Mouse (Mus musculus) neural tube, embryonic 13.5 days (tissue): ENCODE results near the gene Anxa11. TPM values are rescaled to one million over a fixed set of nuclear protein-coding genes. Genes with fewer than 3 reads are reported as not detected.
"Not testable (repeated sequence)": the region's sequence is repeated elsewhere in the genome, so short reads cannot be mapped to it uniquely, and the experiment has no call there.

Source experiments
- ATAC-seq: fragments of 200-750 bp; cut with Nextera tagmentation; 2 replicates; pipeline ENCODE4 v1.8.0; 2017; ENCODE audit warnings: low read depth, mild to moderate bottlenecking, moderate TSS enrichment, moderate library complexity
- H3K27ac ChIP-seq: fragments of 300-500 bp; sonication (generic); replicated peaks from 2 replicates; pipeline ENCODE4 v1.5.1; 2015; ENCODE audit warnings: moderate library complexity, mild to moderate bottlenecking, inconsistent platforms
- H3K27me3 ChIP-seq: fragments of 300-500 bp; sonication (generic); 2 replicates; pipeline ENCODE4 v1.6.1; 2015; ENCODE audit warnings: mild to moderate bottlenecking, inconsistent platforms
- H3K36me3 ChIP-seq: fragments of 300-500 bp; sonication (generic); 2 replicates; pipeline ENCODE4 v1.6.1; 2015; ENCODE audit warnings: mild to moderate bottlenecking, inconsistent platforms
- H3K4me1 ChIP-seq: fragments of 300-500 bp; sonication (generic); replicated peaks from 2 replicates; pipeline ENCODE4 v1.6.1; 2015; ENCODE audit warnings: inconsistent platforms
- H3K4me2 ChIP-seq: fragments of 300-500 bp; sonication (generic); 2 replicates; pipeline ENCODE4 v1.6.1; 2015; ENCODE audit warnings: inconsistent platforms, mild to moderate bottlenecking, moderate library complexity
- H3K4me3 ChIP-seq: fragments of 300-500 bp; sonication (generic); 2 replicates; pipeline ENCODE4 v1.5.1; 2015; ENCODE audit warnings: mild to moderate bottlenecking, inconsistent platforms
- H3K9ac ChIP-seq: fragments of 300-500 bp; sonication (generic); 2 replicates; pipeline ENCODE4 v1.6.1; 2015; ENCODE audit warnings: moderate library complexity, mild to moderate bottlenecking, inconsistent platforms
- H3K9me3 ChIP-seq: fragments of 300-500 bp; sonication (generic); 2 replicates; pipeline ENCODE4 v1.6.1; 2016; ENCODE audit warnings: inconsistent platforms
- WGBS: fragments of 180-500 bp; shearing (Covaris S2); methylation state at CpG from one replicate; pipeline ENCODE4 v1.1.7; 2015; 5-methylcytosine and 5-hydroxymethylcytosine counted together
- polyA plus RNA-seq: library from polyadenylated mRNA; unstranded; fragments of >200 nt; fragmentation: Nextera tagmentation; extraction: Ambion mirVana; gene quantifications from 2 replicates; pipeline ENCODE4 v1.2.1, GENCODE M21; 2015

Anxa11 gene
- 3.1 and 3.7 TPM in 2 replicates for polyA plus RNA-seq

- H3K4me3 ChIP-seq = peak within 1 kb of the TSS; percentile 52
- H3K4me1 ChIP-seq = peaks cover 14% of the 10 kb centered on the region
- peak within 1 kb of the TSS; percentile 63 for H3K9ac ChIP-seq
- peak within 1 kb of the TSS; percentile 86 for H3K4me2 ChIP-seq
- H3K36me3 ChIP-seq = no peaks in the 10 kb centered on the region
- peaks cover 58% of the 10 kb centered on the region for H3K27me3 ChIP-seq
- no peaks in the 10 kb centered on the region for H3K9me3 ChIP-seq
- no peak within 1 kb of the TSS for H3K27ac ChIP-seq
- peak; percentile 63; the same call in 1 of the 2 replicates for ATAC-seq
- under 1% methylated on average over 54 of the region's 54 CpGs for WGBS
These were observed at the start of gene Anxa11 for GRCm38 (mm10) chr14:25841991-25842687. Anxa11 (plus strand) TSS chr14:25842156.

GRCm38 (mm10) chr14:25794331-25794730 lies 47.6 kb upstream of the Anxa11 start:
- H3K27me3 ChIP-seq = no peaks in the 10 kb centered on the region
- no peaks in the 10 kb centered on the region for H3K4me1 ChIP-seq
- no peaks in the 10 kb centered on the region for H3K36me3 ChIP-seq
- WGBS = 91% methylated on average over 2 of the region's 2 CpGs
- H3K9me3 ChIP-seq = no peaks in the 10 kb centered on the region
- no peak for ATAC-seq
- H3K27ac ChIP-seq = no peak overlapping the region
- H3K4me3 ChIP-seq = no peak overlapping the region
- no peak overlapping the region for H3K4me2 ChIP-seq
- no peak overlapping the region for H3K9ac ChIP-seq

DNA sequence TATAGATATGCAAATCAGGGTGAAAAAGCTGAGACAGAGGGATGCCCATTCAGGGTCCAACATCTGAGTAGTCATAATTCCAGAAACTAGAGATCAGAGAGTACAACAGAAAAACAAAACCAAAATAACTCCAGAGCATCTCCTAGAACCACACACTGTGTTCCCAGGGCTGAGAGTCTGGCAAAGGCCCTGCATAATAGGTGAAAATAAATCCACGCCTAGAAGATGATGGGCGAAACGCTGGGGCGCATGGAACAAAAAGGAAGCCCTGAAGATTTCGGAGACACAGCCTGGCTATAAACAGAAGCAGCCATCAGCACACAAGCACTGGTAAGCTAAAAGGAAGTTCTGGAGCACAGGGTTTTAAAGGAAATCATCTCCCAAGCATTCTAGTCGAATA lies 46.9 kb upstream of the Anxa11 start:
- H3K27ac ChIP-seq = peak overlapping the region; percentile 49
- ATAC-seq = no peak
- WGBS = 62% methylated on average over 6 of the region's 6 CpGs

GRCm38 (mm10) chr14:25795561-25796174 lies 46.3 kb upstream of the Anxa11 start:
- Histone ChIP-seq H3K9me3 (no peaks in the 10 kb centered on the region), H3K9ac (no peak overlapping the region), H3K4me1 (no peaks in the 10 kb centered on the region), H3K27ac (peak overlapping the region; percentile 49), H3K4me3 (no peak overlapping the region), H3K36me3 (no peaks in the 10 kb centered on the region), H3K4me2 (no peak overlapping the region), H3K27me3 (no peaks in the 10 kb centered on the region)
- ATAC-seq = no peak; the same call in 1 of the 2 replicates
- WGBS = 37% methylated on average over 9 of the region's 10 CpGs

More for the DNA sequence above, 46.9 kb upstream of the Anxa11 start:
- no peak overlapping the region for H3K4me3 ChIP-seq
- H3K36me3 ChIP-seq = no peaks in the 10 kb centered on the region
- no peaks in the 10 kb centered on the region for H3K27me3 ChIP-seq
- no peaks in the 10 kb centered on the region for H3K4me1 ChIP-seq
- no peaks in the 10 kb centered on the region for H3K9me3 ChIP-seq
- H3K4me2 ChIP-seq = no peak overlapping the region
- H3K9ac ChIP-seq = no peak overlapping the region

DNA sequence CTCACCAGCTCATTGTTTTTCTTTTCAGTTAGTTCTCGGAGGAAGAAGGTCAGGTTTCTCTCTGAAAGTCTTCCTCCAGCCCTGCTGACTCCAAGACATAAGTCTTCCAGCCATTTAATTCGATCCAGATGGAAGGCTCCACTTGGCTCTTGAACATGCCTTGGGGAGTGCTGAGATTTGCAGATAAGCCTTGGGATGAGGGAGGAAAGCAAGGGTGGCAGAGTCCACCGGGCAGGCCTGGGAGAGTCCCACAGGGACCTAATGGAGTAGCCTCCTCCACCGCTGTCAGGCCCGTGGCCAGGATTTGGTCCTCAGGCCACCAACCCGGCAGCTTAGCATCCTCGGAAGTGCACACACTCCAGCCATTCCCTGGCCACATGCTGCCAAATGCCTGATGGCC lies 45.3 kb upstream of the Anxa11 start:
- no peak overlapping the region for H3K4me3 ChIP-seq
- 82% methylated on average over 7 of the region's 7 CpGs for WGBS
- H3K36me3 ChIP-seq = no peaks in the 10 kb centered on the region
- no peak overlapping the region for H3K27ac ChIP-seq
- no peaks in the 10 kb centered on the region for H3K9me3 ChIP-seq
- H3K9ac ChIP-seq = no peak overlapping the region
- H3K27me3 ChIP-seq = no peaks in the 10 kb centered on the region
- no peaks in the 10 kb centered on the region for H3K4me1 ChIP-seq
- H3K4me2 ChIP-seq = no peak overlapping the region
- ATAC-seq = no peak

DNA sequence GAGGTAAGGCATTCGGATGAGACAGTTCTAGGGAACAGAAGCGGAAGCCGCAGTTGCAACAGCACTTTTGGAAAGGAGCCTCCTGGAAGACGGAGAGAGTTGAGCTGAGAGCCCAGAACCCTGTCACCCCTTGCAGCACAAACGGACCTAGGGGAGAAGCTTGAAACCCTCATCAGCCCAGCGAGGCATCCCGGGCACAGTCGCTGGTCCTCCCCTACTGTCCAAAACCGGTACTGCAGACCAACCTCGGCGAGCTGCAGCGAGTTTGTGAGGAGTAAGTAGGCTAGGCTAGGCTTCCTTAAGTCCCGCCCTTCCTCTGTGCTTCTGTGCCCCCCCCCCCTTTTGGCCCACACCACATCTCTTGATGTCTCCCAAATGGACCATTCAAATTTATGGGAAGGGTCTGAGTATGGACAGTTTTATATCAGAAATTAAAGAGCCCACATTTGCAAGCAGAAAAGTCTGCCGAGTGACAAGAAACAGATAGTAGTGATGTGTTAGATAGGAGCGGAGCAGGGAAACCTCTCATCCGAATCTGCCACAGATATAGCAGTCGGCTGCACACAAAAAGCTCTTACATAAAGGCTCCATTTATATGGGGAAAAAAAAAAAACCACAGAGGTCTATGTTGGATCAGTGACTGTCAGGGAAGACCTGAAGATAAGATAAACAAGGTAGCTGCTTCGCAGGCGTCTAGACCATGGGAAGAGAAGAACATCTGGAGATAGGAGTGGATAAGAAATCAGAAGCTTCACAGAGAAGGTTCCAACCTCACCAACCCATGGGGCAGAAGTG lies 41.6 kb upstream of the Anxa11 start:
- Histone ChIP-seq H3K27me3 (no peaks in the 10 kb centered on the region), H3K27ac (no peak overlapping the region), H3K4me3 (no peak overlapping the region), H3K4me1 (0 out of 2 replicates have a peak, but pooled peaks cover 9% of the 10 kb centered on the region), H3K4me2 (peak overlapping the region; percentile 27; the same call in 1 of the 2 replicates), H3K9me3 (no peaks in the 10 kb centered on the region), H3K9ac (0 out of 2 replicates have a peak overlapping the region, but pooled peaks have one; percentile 5), H3K36me3 (no peaks in the 10 kb centered on the region)
- 29% methylated on average over 19 of the region's 19 CpGs for WGBS
- peak; percentile 75 for ATAC-seq

- Histone ChIP-seq H3K4me3 (no peak overlapping the region), H3K27ac (no peak overlapping the region), H3K36me3 (no peaks in the 10 kb centered on the region), H3K4me1 (0 out of 2 replicates have a peak, but pooled peaks cover 9% of the 10 kb centered on the region), H3K9me3 (no peaks in the 10 kb centered on the region), H3K27me3 (no peaks in the 10 kb centered on the region), H3K4me2 (no peak overlapping the region), H3K9ac (no peak overlapping the region)
- no peak for ATAC-seq
These were observed 39.4 kb upstream of the Anxa11 start for GRCm38 (mm10) chr14:25802511-25802910.

GRCm38 (mm10) chr14:25803246-25803809 lies 38.6 kb upstream of the Anxa11 start:
- no peak overlapping the region for H3K27ac ChIP-seq
- no peaks in the 10 kb centered on the region for H3K9me3 ChIP-seq
- no peaks in the 10 kb centered on the region for H3K36me3 ChIP-seq
- no peak overlapping the region for H3K4me3 ChIP-seq
- no peak overlapping the region for H3K9ac ChIP-seq
- H3K27me3 ChIP-seq = no peaks in the 10 kb centered on the region
- peak; percentile 11; the same call in 1 of the 2 replicates for ATAC-seq
- WGBS = 41% methylated on average over 3 of the region's 3 CpGs
- no peak overlapping the region for H3K4me2 ChIP-seq
- 0 out of 2 replicates have a peak, but pooled peaks cover 9% of the 10 kb centered on the region for H3K4me1 ChIP-seq

DNA sequence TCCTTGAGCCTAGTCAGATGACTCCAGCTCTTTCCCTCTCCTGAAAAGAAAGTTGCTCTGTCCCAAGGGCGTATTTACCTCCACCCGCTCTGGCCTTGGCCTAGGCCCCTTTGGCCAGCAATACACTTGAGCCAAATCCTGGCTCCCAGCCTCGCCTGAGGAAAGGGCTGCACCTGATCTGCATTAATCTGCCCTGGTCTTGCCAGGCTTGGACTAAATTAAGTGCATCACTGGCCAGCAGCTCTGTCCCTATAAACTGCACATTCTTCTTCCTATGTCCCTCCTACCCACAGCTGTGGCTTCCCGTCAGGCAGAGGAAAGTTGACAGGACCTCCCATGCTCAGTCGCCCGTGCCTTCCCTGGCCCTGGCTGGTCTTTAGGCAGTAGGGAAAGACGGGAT lies 36.1 kb upstream of the Anxa11 start:
- no peak overlapping the region for H3K4me3 ChIP-seq
- ATAC-seq = no peak
- no peak overlapping the region for H3K4me2 ChIP-seq
- H3K36me3 ChIP-seq = no peaks in the 10 kb centered on the region
- no peaks in the 10 kb centered on the region for H3K9me3 ChIP-seq
- H3K9ac ChIP-seq = no peak overlapping the region
- H3K27me3 ChIP-seq = no peaks in the 10 kb centered on the region
- H3K27ac ChIP-seq = 0 out of 2 replicates have a peak overlapping the region, but pooled peaks have one; percentile 18
- 65% methylated on average over 7 of the region's 7 CpGs for WGBS
- 0 out of 2 replicates have a peak, but pooled peaks cover 9% of the 10 kb centered on the region for H3K4me1 ChIP-seq

GRCm38 (mm10) chr14:25806561-25806960 lies 35.4 kb upstream of the Anxa11 start:
- no peak overlapping the region for H3K4me2 ChIP-seq
- H3K36me3 ChIP-seq = no peaks in the 10 kb centered on the region
- H3K4me3 ChIP-seq = no peak overlapping the region
- no peak for ATAC-seq
- H3K9ac ChIP-seq = no peak overlapping the region
- no peaks in the 10 kb centered on the region for H3K9me3 ChIP-seq
- 92% methylated on average over 7 of the region's 7 CpGs for WGBS
- 0 out of 2 replicates have a peak, but pooled peaks cover 9% of the 10 kb centered on the region for H3K4me1 ChIP-seq
- no peaks in the 10 kb centered on the region for H3K27me3 ChIP-seq
- no peak overlapping the region for H3K27ac ChIP-seq

DNA sequence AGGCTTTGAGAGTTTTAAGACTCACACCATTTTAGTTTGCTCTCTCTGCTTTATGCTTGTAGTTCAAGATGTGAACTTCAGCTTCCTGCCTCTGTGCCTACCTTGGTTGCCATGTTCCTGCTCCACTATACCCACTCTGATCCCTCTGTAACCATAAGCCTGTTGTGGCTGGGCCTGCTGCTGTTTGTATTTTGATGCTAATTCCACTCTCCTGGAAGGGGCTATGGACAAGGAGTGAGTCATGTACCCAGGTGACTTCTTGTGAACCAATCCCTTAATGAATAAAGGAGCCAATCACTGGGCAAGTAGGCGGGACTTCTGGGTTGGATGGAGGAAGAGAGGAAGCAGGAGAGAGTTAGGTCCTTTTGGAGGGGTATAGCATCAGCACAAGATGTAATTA lies 30.9 kb upstream of the Anxa11 start:
- H3K4me2 ChIP-seq, H3K4me3 ChIP-seq, H3K9me3 ChIP-seq, H3K4me1 ChIP-seq, H3K36me3 ChIP-seq, H3K27me3 ChIP-seq, H3K27ac ChIP-seq, ATAC-seq, H3K9ac ChIP-seq: not testable (repeated sequence)
- WGBS = 57% methylated on average over 1 of the region's 1 CpGs

DNA sequence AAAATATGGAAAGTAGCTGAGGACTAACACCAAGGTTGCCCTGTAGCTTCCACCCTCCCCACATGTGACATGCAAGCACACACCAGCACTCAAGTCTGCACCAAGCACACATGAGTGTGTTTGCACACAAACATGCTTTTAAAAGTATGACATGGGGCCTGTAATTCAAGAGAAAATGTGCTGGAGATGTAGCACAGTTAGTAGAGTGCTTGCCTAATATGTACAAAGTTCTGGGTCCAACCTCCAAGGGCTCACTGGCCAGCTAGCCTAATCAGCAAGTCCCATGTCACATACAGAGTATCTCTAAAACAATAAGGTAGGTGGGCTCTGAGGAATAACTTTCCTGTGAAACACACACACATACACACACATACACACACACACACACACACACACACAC lies 27.8 kb upstream of the Anxa11 start:
- Histone ChIP-seq H3K27ac (no peak overlapping the region), H3K4me2 (no peak overlapping the region), H3K36me3 (no peaks in the 10 kb centered on the region), H3K27me3 (no peaks in the 10 kb centered on the region), H3K4me1 (no peaks in the 10 kb centered on the region; the same call in 1 of the 2 replicates), H3K9ac (no peak overlapping the region), H3K4me3 (no peak overlapping the region), H3K9me3 (no peaks in the 10 kb centered on the region)
- ATAC-seq = no peak
